Mouse (Mus musculus) kidney, embryonic 16.5 days (tissue): ENCODE measurements at regions not wholly inside any gene's neighbourhood (a gene's known extent, or its start where the extent isn't known, plus 50 kb on each side); places are given as distances from the start of the nearest gene placed in this dataset.

Source experiments
- ATAC-seq: fragments of 200-750 bp; cut with Nextera tagmentation; 2 replicates; pipeline ENCODE4 v1.8.0; 2017; ENCODE audit warnings: moderate TSS enrichment; ENCODE audit not compliant: low FRiP score, low TSS enrichment
- H3K27ac ChIP-seq: fragments of 300-500 bp; sonication (generic); 2 replicates; pipeline ENCODE4 v1.5.1; 2014; ENCODE audit warnings: low read length
- H3K27me3 ChIP-seq: fragments of 300-500 bp; sonication (generic); 2 replicates; pipeline ENCODE4 v1.6.1; 2014; ENCODE audit warnings: low read length, control low read depth, mixed read lengths; ENCODE audit not compliant: insufficient read depth
- H3K36me3 ChIP-seq: fragments of 300-500 bp; sonication (generic); 2 replicates; pipeline ENCODE4 v1.6.1; 2014; ENCODE audit warnings: low read length, control low read depth, mixed read lengths; ENCODE audit not compliant: insufficient read depth
- H3K4me1 ChIP-seq: fragments of 300-500 bp; sonication (generic); 2 replicates; pipeline ENCODE4 v1.6.1; 2014; ENCODE audit warnings: low read length, control low read depth, mixed read lengths; ENCODE audit not compliant: insufficient read depth
- H3K4me2 ChIP-seq: fragments of 300-500 bp; sonication (generic); replicated peaks from 2 replicates; pipeline ENCODE4 v1.6.1; 2014; ENCODE audit warnings: low read depth, low read length
- H3K4me3 ChIP-seq: fragments of 300-500 bp; sonication (generic); 2 replicates; pipeline ENCODE4 v1.5.1; 2014; ENCODE audit warnings: mild to moderate bottlenecking, low read length
- H3K9ac ChIP-seq: fragments of 300-500 bp; sonication (generic); replicated peaks from 2 replicates; pipeline ENCODE4 v1.6.1; 2014; ENCODE audit warnings: low read length
- H3K9me3 ChIP-seq: fragments of 300-500 bp; sonication (generic); 2 replicates; pipeline ENCODE4 v1.6.1; 2016; ENCODE audit warnings: low read length, control low read depth
- WGBS: fragments of 180-500 bp; shearing (Covaris S2); extraction: QIAGEN DNeasy Blood & Tissue Kit; methylation state at CpG from one replicate; pipeline ENCODE4 v1.1.7; 2014; 5-methylcytosine and 5-hydroxymethylcytosine counted together

DNA sequence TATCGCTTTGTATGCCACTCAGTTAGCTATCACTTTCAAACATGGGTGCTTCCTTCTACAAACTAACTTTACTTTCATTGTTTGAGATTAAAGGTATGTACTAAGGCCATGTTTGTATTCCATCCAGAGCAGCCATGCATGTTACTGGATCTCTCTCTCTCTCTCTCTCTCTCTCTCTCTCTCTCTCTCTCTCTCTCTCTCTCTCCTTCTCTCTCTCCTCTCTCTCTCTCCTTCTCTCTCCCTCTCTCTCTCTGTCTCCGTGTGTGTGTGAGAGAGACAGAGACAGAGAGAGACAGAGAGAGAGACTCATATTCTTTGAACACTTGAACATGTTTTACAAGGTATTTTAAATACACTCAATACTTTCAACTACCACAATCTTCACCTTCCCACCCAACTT, 50.2 kb upstream of the Gm7271 start:
- Histone ChIP-seq H3K9me3 (peaks cover 3% of the 10 kb centered on the region; the same call in 1 of the 2 replicates), H3K4me2 (no peak overlapping the region), H3K4me1 (no peaks in the 10 kb centered on the region), H3K36me3 (no peaks in the 10 kb centered on the region), H3K4me3 (no peak overlapping the region), H3K9ac (no peak overlapping the region), H3K27ac (no peak overlapping the region), H3K27me3 (no peaks in the 10 kb centered on the region)
- no peak for ATAC-seq
- WGBS, result 76% methylated on average over 2 of the region's 2 CpGs
